Mouse (Mus musculus) CH12.LX (cell line): ENCODE data around the gene Npm1. TPM values are rescaled to one million over a fixed set of nuclear protein-coding genes. Genes with fewer than 3 reads are reported as not detected.

ENCODE experiments used
- DNase-seq: peaks from one replicate; pipeline ENCODE4 v3.0.0-alpha.2; 2013; ENCODE audit errors: extremely low read depth
- H3K27ac ChIP-seq: 2 replicates; pipeline ENCODE4 v1.5.1; 2012; ENCODE audit warnings: low read depth, mild to moderate bottlenecking, control low read depth, moderate library complexity; ENCODE audit not compliant: insufficient read depth
- H3K27me3 ChIP-seq: replicated peaks from 2 replicates; pipeline ENCODE3; 2012; ENCODE audit warnings: inconsistent platforms
- H3K36me3 ChIP-seq, 2 experiments: replicated peaks in 1 of 2; 2 replicates each; pipeline versions ENCODE3 to v1.6.1; 2012; ENCODE audit warnings: inconsistent platforms in 1 of 2, low read length in 1 of 2, mild to moderate bottlenecking in 1 of 2, mixed read lengths in 1 of 2, moderate library complexity in 1 of 2; ENCODE audit not compliant: control insufficient read depth in 1 of 2, insufficient read depth in 1 of 2
- H3K4me1 ChIP-seq, 2 experiments: 2 replicates each; pipeline ENCODE4 v1.6.1; 2012; ENCODE audit warnings: inconsistent platforms in 1 of 2, moderate library complexity in 1 of 2; ENCODE audit not compliant: insufficient read depth in 2 of 2, control insufficient read depth in 1 of 2
- H3K4me2 ChIP-seq: 2 replicates; pipeline ENCODE4 v1.6.1; 2012; ENCODE audit warnings: low read depth, mild to moderate bottlenecking, control low read depth; ENCODE audit not compliant: poor library complexity, insufficient read depth, severe bottlenecking
- H3K4me3 ChIP-seq, 3 experiments: fragments of 150-350 bp in 1 of 3; sonication (generic) in 1 of 3; replicated peaks in 1 of 3; 2 replicates each; pipeline versions ENCODE3 to v1.5.1; 2011 to 2012; ENCODE audit warnings: low read depth in 2 of 3, low read length in 2 of 3, mild to moderate bottlenecking in 2 of 3, moderate library complexity in 2 of 3, control low read depth in 1 of 3, improper control_type of control experiment in 1 of 3, inconsistent platforms in 1 of 3, mixed read lengths in 1 of 3; ENCODE audit not compliant: poor library complexity in 1 of 3
- H3K79me2 ChIP-seq: replicated peaks from 2 replicates; pipeline ENCODE4 v1.6.1; 2012; ENCODE audit warnings: mild to moderate bottlenecking, moderate library complexity; ENCODE audit not compliant: control insufficient read depth, poor library complexity, insufficient read depth, severe bottlenecking; ENCODE audit errors: extremely low read depth
- H3K9ac ChIP-seq: 2 replicates; pipeline ENCODE4 v1.6.1; 2012; ENCODE audit warnings: low read depth, mild to moderate bottlenecking, control low read depth, moderate library complexity; ENCODE audit not compliant: insufficient read depth
- H3K9me3 ChIP-seq: replicated peaks from 2 replicates; pipeline ENCODE3; 2012; ENCODE audit warnings: low read length, inconsistent platforms, mixed read lengths
- CHD1 ChIP-seq: IDR thresholded peaks from 2 replicates; pipeline ENCODE4 v1.6.1; 2012; ENCODE audit warnings: low read depth, low read length, improper control_type of control experiment, inconsistent platforms
- CHD2 ChIP-seq: IDR thresholded peaks from 2 replicates; pipeline ENCODE4 v1.6.1; 2011; ENCODE audit warnings: low read length, improper control_type of control experiment
- ETS1 ChIP-seq: conservative IDR thresholded peaks from 2 replicates; pipeline ENCODE4 v1.6.1; 2012; ENCODE audit warnings: low read depth, mild to moderate bottlenecking, inconsistent platforms, low read length, improper control_type of control experiment, moderate library complexity
- GABPA ChIP-seq: IDR thresholded peaks from 2 replicates; pipeline ENCODE4 v1.6.1; 2012; ENCODE audit warnings: low read depth, low read length, improper control_type of control experiment, inconsistent platforms; ENCODE audit not compliant: insufficient replicate concordance
- HCFC1 ChIP-seq: IDR thresholded peaks from 2 replicates; pipeline ENCODE4 v1.6.1; 2012; ENCODE audit warnings: low read depth, mild to moderate bottlenecking, inconsistent platforms, low read length, improper control_type of control experiment
- JUND ChIP-seq: conservative IDR thresholded peaks from 2 replicates; pipeline ENCODE4 v1.6.1; 2011; ENCODE audit warnings: low read depth, low read length, improper control_type of control experiment
- KAT2A ChIP-seq: IDR thresholded peaks from 2 replicates; pipeline ENCODE4 v1.6.1; 2012; ENCODE audit warnings: low read length, improper control_type of control experiment, inconsistent platforms; ENCODE audit not compliant: insufficient replicate concordance
- MAZ ChIP-seq: IDR thresholded peaks from 2 replicates; pipeline ENCODE4 v1.6.1; 2012; ENCODE audit warnings: low read depth, mild to moderate bottlenecking, inconsistent platforms, low read length, improper control_type of control experiment, moderate library complexity
- PAX5 ChIP-seq: IDR thresholded peaks from 2 replicates; pipeline ENCODE4 v1.6.1; 2012; ENCODE audit warnings: low read length, inconsistent platforms, mixed read lengths
- POLR2A ChIP-seq: IDR thresholded peaks from 2 replicates; pipeline ENCODE4 v1.6.1; 2011; ENCODE audit warnings: low read depth, mild to moderate bottlenecking, improper control_type of control experiment, low read length
- RAD21 ChIP-seq: IDR thresholded peaks from 2 replicates; pipeline ENCODE4 v1.6.1; 2011; ENCODE audit warnings: low read depth, mild to moderate bottlenecking, low read length, improper control_type of control experiment, moderate library complexity
- SIN3A ChIP-seq: IDR thresholded peaks from 2 replicates; pipeline ENCODE4 v1.6.1; 2012; ENCODE audit warnings: low read length, improper control_type of control experiment, inconsistent platforms
- TBP ChIP-seq: conservative IDR thresholded peaks from 2 replicates; pipeline ENCODE4 v1.6.1; 2011; ENCODE audit warnings: low read depth, low read length, improper control_type of control experiment
- TCF12 ChIP-seq: IDR thresholded peaks from 2 replicates; pipeline ENCODE4 v1.6.1; 2014; ENCODE audit warnings: low read depth, mild to moderate bottlenecking, inconsistent platforms, low read length, improper control_type of control experiment
- USF2 ChIP-seq: conservative IDR thresholded peaks from 2 replicates; pipeline ENCODE4 v1.6.1; 2011; ENCODE audit warnings: low read depth, low read length, improper control_type of control experiment
- ZNF384 ChIP-seq: IDR thresholded peaks from 2 replicates; pipeline ENCODE4 v1.6.1; 2012; ENCODE audit warnings: low read depth, low read length, improper control_type of control experiment, inconsistent platforms
- dilution Hi-C: fragments of 300-500 bp; cut with MboI; formaldehyde crosslinking; loops from 2 replicates; pipeline ENCODE4 v1.14.3; 2020; ENCODE audit warnings: low sequenced_read_pairs; ENCODE audit not compliant: extremely low pct_unique_long_range_greater_than_20kb, extremely low pct_ligation_motif_present
- in situ Hi-C: fragments of 300-500 bp; cut with MboI; formaldehyde crosslinking; loops from 3 replicates; pipeline ENCODE4 v1.14.3; 2019; ENCODE audit warnings: low sequenced_read_pairs, low pct_ligation_motif_present, low pct_unique_long_range_greater_than_20kb, mixed read lengths
- polyA plus RNA-seq: library from polyadenylated mRNA; unstranded; fragments of >175 nt; gene quantifications from 2 replicates; pipeline ENCODE4 v1.2.1, GENCODE M21; 2012; ENCODE audit warnings: low read depth; ENCODE audit not compliant: insufficient read length
- total RNA-seq, 2 experiments: library from RNA; depleted of rRNA; stranded (reverse); fragments of 300-350 nt in 1 of 2; fragments of >200 nt in 1 of 2; gene quantifications; 2 replicates each; pipeline ENCODE4 v1.2.3; 2012 to 2014

The Npm1 gene
- total and polyA plus RNA-seq, 3 experiments, result 3,603 to 8,076 (median 6,953) TPM

DNA sequence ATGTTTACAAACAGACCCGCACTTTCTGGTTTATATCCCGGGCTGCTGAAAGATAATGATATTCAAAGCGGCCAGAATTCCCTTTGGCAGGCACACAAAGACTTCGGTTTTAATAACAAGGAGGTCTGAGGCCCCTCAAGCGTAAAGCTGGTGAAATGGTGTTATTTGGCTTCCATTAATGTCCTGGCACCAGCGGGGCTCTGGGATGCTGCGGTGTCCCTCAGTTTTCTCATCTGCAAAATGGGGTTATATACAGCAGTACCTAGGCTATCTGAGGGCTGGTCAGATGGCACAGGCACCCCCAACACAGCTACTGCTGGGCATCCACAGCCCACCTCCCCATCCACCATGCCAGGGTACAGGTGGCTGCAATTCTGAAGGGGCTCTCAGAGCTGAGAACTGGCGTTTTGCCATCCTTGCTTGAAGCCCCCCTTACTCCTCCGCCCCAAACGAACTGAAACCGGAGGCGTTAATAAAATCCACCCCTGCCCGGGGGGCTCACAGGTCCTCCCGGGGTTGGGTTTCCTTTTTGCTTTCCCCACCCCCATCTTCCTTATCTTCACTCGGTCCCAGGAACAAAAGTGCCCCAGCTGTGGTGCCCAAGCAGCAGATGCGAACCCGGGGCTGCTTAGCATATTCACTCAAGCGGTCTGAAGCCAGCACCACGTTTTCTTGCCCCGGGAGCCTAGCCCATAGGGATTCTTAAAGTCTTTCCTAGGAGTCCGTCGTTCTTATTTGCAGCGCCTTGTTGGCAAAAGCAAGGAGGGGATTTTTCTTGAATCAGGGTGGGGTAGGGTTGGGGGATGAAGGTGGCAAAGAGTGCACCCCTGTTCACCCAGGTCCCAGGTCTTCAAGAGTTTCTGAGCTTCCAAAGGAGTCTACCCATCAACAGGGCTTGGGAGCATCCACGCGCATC is 32.8 kb upstream of the Npm1 start:
- dilution Hi-C loops, result no loop called here
- no peak overlapping the region for H3K9ac ChIP-seq
- no peaks in the 10 kb centered on the region for H3K4me1 ChIP-seq
- H3K9me3 ChIP-seq, result peaks cover 28% of the 10 kb centered on the region
- TF ChIP-seq USF2 (no peak), CHD1 (no peak), TCF12 (no peak)
- H3K27ac ChIP-seq, result no peak overlapping the region
- in situ Hi-C loops, result no loop called here
- peaks cover 3% of the 10 kb centered on the region for H3K27me3 ChIP-seq
- H3K4me3 ChIP-seq, result no peak overlapping the region
- DNase-seq, result no peak
- H3K79me2 ChIP-seq, result no peaks in the 10 kb centered on the region
- no peak overlapping the region for H3K4me2 ChIP-seq
- no peaks in the 10 kb centered on the region for H3K36me3 ChIP-seq

DNA sequence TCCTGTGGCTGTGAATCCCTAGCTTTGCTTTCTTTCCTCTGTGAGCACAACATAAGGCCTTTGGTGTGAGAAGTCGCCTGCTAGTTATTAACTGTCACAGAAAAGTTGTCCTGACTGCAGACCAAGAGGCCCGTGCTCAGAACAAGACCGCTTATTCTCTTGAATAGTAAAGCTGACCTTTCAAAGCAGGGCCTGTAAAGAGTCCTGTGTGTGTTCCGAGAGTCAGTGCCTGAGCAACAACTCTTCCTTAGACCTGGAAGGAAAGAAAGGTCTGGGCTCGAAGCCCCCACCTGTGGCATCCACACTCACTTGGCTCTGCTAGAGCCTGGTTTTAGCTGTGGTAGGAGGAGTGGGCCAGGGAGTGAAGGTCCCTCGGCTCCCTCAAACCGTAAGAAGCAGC is 32.1 kb upstream of the Npm1 start:
- no peaks in the 10 kb centered on the region for H3K79me2 ChIP-seq
- no peak for TF ChIP-seq GABPA
- no peak for TF ChIP-seq PAX5
- no peak for TF ChIP-seq ETS1
- TF ChIP-seq TBP, result no peak
- no peak for TF ChIP-seq POLR2A
- no peak for TF ChIP-seq HCFC1
- no peak for TF ChIP-seq JUND
- TF ChIP-seq ZNF384, result no peak
- TF ChIP-seq SIN3A, result no peak
- no peak for TF ChIP-seq MAZ
- no peak for TF ChIP-seq KAT2A
- TF ChIP-seq RAD21, result no peak
- no peak for TF ChIP-seq CHD2
- H3K9me3 ChIP-seq, result peaks cover 23% of the 10 kb centered on the region
- H3K36me3 ChIP-seq, result no peaks in the 10 kb centered on the region
- no peaks in the 10 kb centered on the region for H3K4me1 ChIP-seq
- H3K27ac ChIP-seq, result no peak overlapping the region
- no peak for DNase-seq
- dilution Hi-C loops (no loop called here), in situ Hi-C loops (no loop called here)
- H3K9ac ChIP-seq, result no peak overlapping the region
- H3K4me2 ChIP-seq, result no peak overlapping the region
- peaks cover 3% of the 10 kb centered on the region for H3K27me3 ChIP-seq
- H3K4me3 ChIP-seq, result no peak overlapping the region
